Mouse (Mus musculus) NIH3T3 (cell line): Measurements from ENCODE around the gene Olfm1.

Source experiments
- DNase-seq: peaks from one replicate; pipeline ENCODE4 v3.0.0-alpha.2; 2012; ENCODE audit warnings: low read depth

The Olfm1 gene

DNA sequence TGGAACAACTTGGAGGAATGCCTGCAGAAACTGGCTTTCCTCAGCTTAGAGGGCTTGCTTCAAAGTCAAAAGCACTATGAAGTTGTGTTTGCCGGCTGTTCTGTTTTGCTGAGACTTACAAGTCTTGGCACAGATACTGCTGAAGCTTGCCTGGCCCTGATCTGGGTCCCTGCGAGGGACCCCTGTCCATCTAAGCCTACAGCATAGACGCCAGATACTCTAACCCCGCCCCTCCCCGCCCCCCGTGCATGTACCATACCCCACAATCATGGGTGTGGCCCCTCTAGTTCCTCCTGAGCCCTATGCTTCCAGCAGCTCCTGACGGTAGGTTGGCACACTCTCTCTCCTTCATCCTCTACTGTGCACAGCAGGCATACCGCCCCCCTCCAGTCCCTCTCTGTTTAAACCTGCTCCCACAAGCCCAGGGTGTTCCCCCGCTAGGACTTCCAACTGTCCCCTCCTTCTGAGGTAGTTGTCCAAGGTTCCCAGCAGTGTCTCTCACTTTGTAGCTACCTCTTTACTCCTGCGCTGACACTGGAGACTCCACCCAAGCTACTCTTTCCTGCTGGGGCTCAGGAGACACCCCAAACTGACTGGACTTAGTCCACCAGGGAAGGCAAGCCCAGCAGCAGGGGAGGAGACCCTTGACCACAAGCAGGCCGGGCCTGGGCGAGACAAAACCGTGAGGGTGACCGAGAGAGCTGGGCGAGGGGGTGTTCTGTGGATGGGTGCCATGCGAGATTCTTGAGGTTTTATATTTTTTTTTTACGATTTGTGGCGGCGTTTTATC is 12.1 kb downstream of the Olfm1 start:
- peak; percentile 35 for DNase-seq

DNA sequence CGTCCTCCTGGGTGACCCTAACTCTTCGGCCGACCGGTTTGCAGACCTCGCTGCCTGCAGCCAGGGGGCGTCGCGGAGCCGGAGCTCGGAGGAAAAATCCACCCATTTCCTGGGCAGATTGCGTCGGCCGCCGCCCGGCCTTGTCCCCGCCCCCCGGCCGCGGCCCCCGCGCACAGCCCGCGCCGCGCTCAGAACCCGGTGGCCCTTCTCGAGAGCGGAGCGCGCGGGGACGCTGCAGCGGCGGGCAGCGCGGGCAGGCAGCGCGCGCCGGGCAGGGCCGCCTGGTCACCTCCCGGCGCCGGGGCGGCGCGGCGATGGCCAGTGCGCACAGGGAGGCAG is 12.6 kb downstream of the Olfm1 start:
- peak; percentile 91 for DNase-seq

DNA sequence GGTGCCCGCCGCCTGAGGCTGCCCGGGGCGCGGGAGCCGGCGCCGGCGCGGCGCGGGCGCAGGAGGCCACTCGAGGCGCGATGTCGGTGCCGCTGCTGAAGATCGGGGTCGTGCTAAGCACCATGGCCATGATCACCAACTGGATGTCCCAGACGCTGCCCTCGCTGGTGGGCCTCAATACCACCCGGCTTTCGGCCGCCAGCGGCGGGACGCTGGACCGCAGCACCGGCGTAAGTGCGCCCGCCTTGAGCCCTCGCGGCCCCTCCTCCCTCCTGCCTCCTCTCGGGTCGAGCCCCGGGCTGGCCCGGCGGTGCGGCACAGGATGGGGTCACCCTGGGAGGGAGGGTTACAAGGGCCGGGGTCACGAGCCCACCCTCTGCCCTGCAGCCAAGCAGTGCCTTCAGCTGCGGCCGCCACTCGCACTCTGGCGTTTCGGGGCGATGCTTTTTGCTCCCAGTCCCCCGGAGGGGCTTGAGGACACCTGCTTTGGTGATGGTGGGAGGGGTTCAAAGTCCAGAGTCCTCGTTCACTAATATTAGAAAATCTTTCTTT is 13.2 kb downstream of the Olfm1 start:
- DNase-seq: no peak

DNA sequence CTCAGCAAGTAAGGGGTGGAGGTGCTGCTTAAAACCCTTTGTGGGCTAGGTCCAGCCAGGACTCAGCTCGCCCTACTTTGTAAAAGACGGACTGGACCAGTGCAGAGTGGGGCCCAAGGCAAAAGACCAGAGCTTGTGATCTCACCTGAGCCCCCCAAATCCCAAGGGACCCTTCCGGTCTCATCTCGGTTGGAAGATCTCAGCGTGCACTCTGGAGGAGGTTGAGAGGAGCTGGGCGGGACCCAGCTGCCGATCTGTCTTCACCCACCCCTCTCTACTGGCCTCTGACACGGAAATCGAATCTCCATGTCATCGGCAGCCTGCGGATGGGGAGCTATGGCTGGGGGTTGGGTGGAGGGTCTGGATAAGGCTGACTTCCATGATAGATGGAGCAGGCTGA is 13.7 kb downstream of the Olfm1 start:
- DNase-seq: no peak

DNA sequence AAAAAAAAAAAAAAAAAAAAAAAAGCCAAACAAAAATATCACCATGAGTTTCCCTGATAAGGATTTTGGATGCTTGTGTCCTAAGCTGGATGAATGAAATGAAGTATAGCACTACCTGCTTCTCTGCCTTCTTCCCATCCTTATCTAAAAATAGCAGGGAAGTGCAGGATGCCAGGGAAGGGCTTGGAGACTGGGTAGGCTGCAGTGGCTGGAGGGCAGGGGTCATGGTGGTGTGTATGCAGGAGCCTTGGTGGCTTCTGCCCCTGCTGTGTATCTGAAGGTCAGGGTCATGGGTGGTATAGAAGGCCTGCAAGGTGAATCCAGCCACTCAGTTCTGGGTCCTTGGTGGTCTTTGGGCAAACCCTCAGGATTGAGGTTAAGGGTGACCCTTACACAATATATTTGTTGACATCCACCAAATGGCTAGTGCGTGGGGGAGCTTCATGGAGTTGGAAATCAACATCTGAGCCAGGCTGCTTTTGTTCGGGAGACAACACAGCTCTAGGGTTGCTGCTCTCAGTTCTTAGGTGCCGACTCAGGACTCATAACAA is 14.5 kb downstream of the Olfm1 start:
- DNase-seq: no peak

DNA sequence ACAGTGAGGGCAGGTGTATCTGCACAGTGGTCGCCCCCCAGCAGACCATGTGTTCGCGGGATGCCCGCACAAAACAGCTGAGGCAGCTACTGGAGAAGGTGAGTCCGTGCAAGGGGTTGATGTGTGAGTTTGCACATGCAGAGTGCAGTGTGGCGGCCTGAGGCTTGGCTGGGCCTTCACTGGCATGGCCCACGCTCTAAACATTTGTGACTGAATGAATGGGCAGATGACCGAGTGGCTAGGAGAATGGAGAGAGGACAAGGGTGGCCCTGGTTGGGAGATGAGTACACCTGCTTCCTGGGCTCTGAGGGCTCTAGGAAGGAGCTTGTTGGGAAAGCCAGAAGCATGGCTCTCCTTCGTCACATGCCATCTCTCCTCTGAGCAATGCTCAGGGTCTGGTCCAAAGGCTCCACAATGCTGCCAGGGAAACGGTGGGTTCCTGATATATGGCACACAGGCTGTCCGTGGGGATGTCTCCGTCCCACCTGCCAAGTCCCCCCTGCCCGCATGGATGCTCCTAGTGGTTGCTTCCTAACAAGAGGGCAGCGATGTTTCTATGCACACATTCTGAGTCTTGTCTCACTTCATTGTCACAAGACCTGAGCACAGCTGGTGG is 15.4 kb downstream of the Olfm1 start:
- DNase-seq: no peak

DNA sequence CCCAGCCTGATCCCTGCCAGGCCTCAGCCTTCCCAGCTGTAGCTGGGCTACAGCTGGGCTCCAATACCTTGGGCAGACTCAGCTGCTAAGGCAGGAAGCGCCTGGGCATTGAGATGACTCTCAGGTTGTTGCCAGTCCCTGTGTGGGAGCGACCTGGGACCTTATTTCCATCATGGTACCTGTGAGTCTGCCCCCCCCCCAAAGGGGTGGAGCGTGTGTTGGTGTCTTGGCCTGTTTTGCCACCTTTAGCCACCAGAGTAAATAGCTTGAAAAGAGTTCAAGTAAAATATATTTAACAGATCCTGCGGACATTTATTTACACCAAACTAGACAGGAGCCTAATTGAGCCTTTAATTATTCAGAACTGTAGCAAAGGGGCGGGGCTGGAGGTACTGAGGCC is 16.4 kb downstream of the Olfm1 start:
- DNase-seq: no peak

DNA sequence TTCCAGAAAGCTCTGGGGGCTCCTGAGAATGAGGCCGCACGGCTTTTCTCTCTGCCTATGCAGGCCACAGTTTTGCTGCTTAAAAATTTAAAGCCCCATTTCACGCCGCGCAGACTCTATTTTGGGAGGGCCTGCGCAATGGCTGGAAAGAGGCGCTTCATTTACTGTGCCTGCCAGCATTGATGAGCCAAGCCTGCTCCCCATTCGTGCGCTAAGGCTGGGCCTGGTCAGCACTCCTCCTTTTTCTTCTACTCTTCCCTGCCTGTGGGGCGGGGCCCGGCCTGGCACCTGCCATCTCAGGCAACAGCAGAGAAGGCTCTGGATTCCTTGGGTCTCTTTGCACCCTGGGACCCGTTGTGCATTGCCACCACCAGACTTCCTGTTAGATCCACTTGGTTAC is 16.9 kb downstream of the Olfm1 start:
- DNase-seq: no peak

DNA sequence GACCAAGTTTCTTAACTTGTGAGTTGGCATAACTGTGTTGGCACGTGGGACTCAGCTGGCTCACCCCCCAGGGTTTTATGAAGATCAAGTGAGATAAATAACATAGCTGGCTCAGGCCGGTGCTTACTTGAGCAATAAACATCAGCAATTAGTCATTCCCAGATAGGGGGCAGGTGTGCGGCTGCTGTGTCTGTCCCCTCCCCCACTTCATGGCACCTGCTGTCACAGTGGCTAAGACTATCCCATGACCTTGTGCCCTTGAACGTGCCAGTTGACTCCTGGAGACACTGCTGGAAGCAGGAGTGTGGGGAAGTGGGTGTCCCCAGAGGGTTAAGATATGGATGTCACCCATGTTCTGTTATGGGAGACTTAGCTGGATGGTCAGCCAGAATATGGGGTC is 17.5 kb downstream of the Olfm1 start:
- DNase-seq: peak; percentile 37

DNA sequence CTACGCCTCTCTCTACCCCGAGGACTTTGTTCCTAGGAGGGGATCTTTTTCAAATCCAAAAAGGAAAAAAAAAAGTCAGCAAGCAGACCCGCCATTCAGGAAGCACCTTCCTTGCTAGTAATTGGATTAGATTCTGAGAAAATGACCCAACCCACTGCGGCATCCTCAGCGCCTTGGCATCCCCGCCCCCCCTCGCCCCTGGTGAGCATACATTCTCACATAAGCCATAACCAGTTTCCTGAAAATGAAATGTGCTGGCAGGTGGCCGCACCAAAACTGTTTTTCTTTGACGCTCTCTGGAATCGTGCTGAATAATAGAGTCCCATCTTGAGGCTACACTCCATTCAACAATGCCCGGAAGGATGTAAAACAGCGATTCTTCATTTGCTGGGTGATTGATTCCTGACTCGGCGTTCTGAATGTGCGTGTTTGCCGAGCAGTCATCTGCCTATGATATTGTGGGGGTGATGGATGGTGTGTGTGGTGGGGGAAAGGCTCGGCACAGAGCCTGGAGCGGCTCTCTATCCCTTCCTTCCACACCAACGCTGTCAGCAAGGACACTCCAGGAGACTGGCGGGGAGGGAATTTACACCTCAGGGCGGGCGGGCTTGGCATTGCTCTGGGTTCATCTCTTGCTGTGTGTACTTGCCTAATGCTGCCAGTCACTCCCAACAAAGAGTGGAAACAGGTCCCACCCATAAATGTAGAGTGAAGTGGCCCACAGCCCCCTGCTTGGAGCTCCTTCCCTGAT is 18.9 kb downstream of the Olfm1 start:
- DNase-seq: no peak

DNA sequence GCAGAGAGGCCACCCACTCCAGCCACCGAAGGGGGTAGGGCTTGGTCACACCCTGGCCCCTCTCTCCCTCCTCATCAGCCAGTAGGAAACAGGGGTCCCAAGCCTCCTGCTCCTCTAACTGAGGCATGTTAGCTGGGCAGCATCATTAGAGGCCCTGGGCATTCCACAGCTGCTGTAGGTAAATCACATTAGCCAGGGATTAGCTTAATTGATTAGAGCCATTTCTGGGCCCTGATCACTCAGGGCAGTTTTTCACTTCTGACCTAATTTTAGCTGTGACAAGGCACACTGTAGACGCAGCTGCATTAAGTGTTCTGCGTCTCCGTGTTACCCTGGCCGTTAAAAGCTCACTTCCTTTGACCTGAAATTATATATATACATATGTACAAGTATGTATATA is 20.1 kb downstream of the Olfm1 start:
- no peak for DNase-seq

DNA sequence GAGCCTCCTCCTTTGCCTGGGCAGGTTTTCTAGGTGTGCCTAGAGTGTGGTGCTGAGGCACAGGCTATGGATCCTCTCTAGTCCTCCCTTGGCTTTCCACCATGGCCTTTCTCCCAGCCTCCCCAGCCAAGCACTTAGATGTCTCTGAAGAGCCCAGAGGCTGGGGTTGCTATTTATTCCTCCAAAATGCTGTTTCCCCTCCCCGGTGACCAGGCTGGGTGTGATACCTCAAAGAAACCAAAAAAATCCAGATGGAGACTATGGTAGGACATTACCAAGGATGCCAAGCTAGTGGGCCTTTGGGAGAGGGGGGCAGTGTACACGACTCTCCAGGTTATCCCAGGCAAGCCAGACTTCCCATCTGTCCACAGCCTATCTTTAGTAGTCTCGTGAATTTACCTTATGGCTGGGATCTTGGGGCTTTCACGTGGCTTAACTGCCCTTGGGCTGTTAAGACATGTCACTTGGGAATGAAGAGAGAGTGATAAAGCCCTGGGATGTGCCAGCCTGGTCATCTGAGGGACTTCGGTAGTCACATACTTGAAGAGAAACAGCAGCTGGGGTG is 23.5 kb downstream of the Olfm1 start:
- DNase-seq: no peak

DNA sequence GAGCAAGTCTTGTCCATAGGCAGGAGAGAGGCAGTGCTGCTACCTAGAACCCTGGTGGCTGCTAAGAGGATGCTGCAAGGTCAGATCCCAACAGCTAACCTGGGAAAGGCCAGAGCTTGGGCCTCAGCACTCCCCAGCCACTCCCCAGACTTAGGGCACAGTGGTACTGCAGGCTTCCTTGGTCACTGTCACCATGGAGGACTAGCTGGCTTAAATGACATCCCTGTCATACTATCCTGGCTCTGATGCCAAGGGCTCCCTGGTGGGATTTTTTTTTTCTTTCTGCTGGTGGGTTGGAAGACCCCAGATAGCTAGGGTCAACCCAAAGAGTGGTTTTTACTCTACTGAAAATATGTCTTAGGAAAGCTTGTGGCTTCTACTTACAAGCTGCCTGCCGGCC is 25.0 kb downstream of the Olfm1 start:
- no peak for DNase-seq

DNA sequence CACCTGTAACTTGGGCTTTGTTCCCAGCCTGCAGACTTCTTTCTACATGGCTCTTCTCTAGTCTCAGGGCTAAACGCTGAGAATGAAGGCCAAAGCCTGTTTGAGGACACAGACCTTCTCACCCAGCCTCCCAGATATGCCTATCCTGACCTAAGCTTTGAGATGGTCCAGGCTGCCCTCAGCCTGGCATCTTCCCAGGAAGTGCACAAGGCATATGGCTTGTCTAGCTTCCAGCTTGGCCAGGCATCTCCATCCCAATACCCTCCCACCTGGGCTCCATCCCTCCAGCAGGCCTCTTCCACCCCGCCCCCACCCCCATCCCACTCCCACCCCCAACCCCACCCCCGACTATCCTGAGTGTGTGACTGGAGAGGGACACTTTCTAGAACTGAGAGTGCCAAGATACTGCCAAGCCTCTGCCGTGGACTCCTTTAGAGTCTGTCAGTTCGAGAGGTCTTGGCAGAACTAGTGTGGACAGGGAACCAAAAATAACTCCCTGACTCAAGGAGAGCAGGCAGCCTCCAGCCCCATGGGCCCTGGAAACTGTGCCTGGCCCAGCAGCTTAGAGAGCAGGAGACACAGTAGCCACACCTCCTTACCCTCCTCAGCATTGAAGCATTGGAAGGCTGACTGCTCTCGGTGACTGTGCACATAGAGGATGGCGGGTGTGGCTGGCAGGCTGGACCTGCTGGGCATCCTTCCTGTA is 26.0 kb downstream of the Olfm1 start:
- peak; percentile 82 for DNase-seq

DNA sequence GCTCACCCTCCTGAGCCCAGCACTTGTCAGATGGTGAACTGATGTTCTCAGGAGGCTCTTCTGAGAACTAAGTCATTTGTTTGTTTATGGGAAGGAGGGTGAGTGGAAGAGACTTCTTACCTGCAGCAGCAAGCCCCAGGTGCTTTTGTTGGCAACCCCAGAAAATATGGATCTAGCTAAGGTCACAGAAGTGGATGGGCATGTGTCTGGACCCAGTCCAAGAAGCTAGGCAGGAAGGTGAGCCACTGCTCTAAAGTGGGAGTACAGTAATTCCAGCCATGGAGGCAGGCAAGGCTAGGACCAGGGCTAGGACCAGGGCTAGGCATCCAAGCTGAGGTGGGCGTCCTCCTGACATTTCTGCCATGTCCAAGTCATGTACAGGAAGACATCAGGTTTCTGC is 26.8 kb downstream of the Olfm1 start:
- DNase-seq: no peak

DNA sequence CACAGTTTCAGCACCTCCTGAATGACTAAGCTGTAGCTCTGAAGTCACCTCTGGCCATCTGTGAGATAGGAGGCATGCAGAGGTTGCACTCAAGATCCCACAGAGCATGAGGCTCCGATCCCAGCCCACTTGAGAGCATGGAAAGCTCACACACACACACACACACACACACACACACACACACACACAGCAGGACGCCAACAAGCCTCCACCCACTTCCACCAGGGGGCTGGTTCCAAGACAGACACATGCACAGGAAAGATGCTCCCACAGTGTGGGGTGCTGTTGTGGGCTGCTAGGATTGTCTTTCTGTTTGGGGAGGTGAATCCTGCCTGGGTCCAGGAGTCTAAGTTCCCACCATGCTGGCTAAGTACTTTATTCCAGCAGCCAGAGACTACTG is 29.0 kb downstream of the Olfm1 start:
- DNase-seq: no peak

DNA sequence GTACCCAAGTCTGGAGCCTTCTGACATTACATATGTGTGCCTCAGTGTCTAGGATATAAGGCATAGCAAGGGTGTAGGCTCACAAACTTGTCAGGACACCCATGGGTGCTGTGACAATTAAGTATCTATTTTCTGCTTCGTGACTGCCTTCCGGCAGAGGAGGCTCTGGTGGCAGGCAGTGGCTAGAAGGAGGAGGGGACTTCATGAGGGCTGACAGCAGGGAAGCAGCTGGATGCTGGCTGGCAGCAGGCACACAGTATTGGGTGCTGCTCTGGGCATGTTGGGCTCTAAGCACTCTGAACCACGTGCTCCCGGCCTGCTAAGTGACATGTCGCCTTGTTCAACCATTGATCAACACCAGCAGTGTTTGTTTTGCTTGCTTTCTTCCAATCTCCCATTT is 32.0 kb downstream of the Olfm1 start:
- DNase-seq: no peak

DNA sequence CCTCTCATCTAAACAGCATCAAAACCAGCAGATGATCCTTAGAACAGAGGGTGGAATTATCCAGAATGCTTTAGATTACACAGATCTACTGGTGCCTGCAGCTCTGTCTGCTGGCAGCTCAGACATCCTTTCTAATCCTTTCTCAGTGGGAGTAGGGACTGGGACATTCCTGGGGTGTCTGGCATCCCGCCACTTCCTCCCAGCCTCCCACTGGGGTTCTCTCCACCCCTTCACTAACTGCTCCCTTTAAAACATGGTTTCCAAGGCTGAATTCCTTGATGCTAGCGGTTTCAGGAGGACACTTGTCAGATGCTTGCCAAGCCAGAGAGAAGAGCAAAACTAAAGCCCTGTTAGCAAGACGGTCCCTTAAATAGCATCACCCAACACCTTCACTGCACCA is 33.1 kb downstream of the Olfm1 start:
- peak; percentile 34 for DNase-seq

DNA sequence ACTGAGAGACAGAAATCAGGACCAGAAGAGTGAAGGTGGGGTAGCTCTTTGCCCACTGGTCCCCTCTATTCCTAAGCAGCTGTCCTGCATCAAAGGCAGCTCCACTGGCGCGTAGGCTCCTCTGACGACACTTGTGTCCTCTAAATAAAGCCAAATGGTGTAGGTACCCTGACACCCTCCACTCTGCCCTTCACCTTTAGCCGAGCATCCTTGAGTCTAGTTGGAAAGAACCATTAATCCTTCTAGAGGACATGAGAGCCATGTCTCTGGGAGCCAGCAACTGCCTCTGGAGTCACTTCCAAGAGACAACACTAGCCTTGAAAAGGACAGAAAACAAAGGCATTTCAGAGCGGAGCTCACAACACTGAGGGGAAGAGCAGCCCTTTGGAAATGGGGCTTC is 34.2 kb downstream of the Olfm1 start:
- DNase-seq: no peak

DNA sequence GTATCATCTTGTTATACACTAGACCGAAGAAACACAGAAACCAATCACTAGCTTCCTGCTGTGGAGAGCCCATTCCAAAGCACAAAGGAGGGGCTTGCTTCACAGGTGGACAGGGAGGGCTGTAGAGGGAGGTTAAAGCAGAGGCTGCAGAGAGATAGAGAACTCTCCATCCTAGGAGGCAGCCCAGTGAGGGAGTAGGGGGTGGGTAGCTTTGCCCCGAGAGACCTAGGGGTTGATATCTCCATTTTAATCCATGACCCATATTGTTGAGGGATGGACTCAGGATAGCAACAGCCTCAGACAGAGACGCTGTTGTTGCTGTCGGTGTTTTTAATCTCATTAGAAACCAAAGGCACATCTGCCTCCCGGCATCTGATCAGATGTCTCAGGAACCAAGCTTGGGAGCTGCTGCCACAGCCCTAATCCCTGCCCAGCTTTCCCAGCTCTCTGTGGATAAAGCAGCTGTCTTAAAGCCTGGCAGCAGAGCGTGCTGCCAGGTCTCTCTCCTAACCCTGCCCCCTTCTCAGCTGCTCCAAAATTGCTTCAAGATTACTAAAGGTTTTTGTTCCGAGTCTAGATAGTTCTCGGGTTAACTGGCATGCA is 34.9 kb downstream of the Olfm1 start:
- DNase-seq: peak; percentile 57

DNA sequence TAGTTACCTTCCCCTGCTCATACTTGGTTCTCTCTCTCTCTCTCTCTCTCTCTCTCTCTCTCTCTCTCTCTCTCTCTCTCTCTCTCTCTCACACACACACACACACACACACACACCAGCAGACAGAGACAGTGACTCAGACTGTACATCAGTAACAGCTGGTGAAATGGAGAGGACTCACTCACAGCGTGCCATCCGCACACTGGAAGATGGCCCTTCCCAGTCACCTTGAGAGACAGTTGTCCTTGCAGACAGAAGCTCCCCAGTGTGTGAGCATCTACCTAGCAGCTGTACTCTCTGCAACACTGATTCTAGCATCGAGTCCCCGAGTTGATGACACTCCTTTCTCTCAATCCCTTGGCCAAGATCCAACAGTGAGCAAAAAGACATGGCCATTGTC is 35.6 kb downstream of the Olfm1 start:
- DNase-seq: no peak
